Mouse (Mus musculus) layer of hippocampus, postnatal 25 days (tissue): Measurements from ENCODE around the gene Ube2l3. TPM values are rescaled to one million over a fixed set of nuclear protein-coding genes. Genes with fewer than 3 reads are reported as not detected.

Experiments used
- microRNA-seq, 2 experiments: library from miRNA; unstranded; fragments of <30 nt; microRNA quantifications; one replicate each; pipeline ENCODE4 v1.2.0; 2021
- total RNA-seq, 2 experiments: library from RNA; stranded (reverse); gene quantifications; 2 replicates each; pipeline ENCODE4 v1.2.3; 2021

Gene Ube2l3
- total RNA-seq, 2 experiments from 2014 or later, result 149 to 162 TPM

Small RNA genes lying within 50 kb of the gene (microRNA-seq; reads per million reads assigned to microRNA genes)
- gene Mir130b, result 49.6 to 61.4 reads per million in 2 experiments
- 1.8 to 3.0 reads per million in 2 experiments for gene Mir301b

Other genes with a start within 250 kb of the Ube2l3 start
- gene Mapk1, start 219.3 kb downstream of the Ube2l3 start, total RNA-seq, result 100 to 1,000 TPM; 519 to 524 TPM
- 10 to 100 TPM; 39.8 to 40.5 TPM for gene Ypel1, start 133.0 kb downstream of the Ube2l3 start, total RNA-seq
- gene Ppil2, start 91.4 kb downstream of the Ube2l3 start, total RNA-seq, result 100 to 1,000 TPM in 1 of 2 experiments, 10 to 100 TPM in 1; 86.7 to 102 TPM
- 1 to 10 TPM in 1 of 2 experiments, not detected in 1; 1.0 TPM for gene 2610318N02Rik, start 77.5 kb downstream of the Ube2l3 start, total RNA-seq
- gene Sdf2l1, start 70.3 kb downstream of the Ube2l3 start, total RNA-seq, result 10 to 100 TPM; 16.4 to 27.1 TPM
- gene Ydjc, start 58.0 kb downstream of the Ube2l3 start, total RNA-seq, result 10 to 100 TPM; 27.7 to 31.8 TPM
- 1 to 10 TPM; 2.1 to 2.2 TPM for gene Ccdc116, start 55.4 kb downstream of the Ube2l3 start, total RNA-seq
- 1 to 10 TPM; 3.1 to 4.2 TPM for gene Rimbp3, start 6.0 kb upstream of the Ube2l3 start, total RNA-seq
- gene Hic2, start 30.9 kb upstream of the Ube2l3 start, total RNA-seq, result 1 to 10 TPM; 4.1 to 5.7 TPM
- gene Tmem191c, start 73.4 kb upstream of the Ube2l3 start, total RNA-seq, result 100 to 1,000 TPM in 1 of 2 experiments, 10 to 100 TPM in 1; 83.7 to 112 TPM
- gene Serpind1, start 128.7 kb upstream of the Ube2l3 start, total RNA-seq, result under 1 TPM; 0.63 to 0.79 TPM
- 10 to 100 TPM; 20.9 to 24.0 TPM for gene Snap29, start 203.3 kb upstream of the Ube2l3 start, total RNA-seq
- gene Pi4ka, start 203.7 kb upstream of the Ube2l3 start, total RNA-seq, result 100 to 1,000 TPM; 254 to 282 TPM
- 10 to 100 TPM; 34.3 to 38.5 TPM for gene Crkl, start 249.3 kb upstream of the Ube2l3 start, total RNA-seq